Mouse (Mus musculus) heart, adult 8-10 months (tissue): Measurements from ENCODE around the gene Grin2a. TPM values are rescaled to one million over a fixed set of nuclear protein-coding genes. Genes with fewer than 3 reads are reported as not detected.
A peak's percentile ranks its signal among the peaks of the same experiment; 100 is the strongest.

Experiments used
- DNase-seq: peaks from one replicate; pipeline ENCODE4 v3.0.0; 2022; ENCODE audit warnings: low spot score
- total RNA-seq, 4 experiments: library from RNA; stranded (reverse); gene quantifications; 2 replicates each; pipeline ENCODE4 v1.2.4; 2022

The Grin2a gene
- total RNA-seq, 4 experiments from 2014 or later: 0.19 to 0.66 (median 0.38) TPM

DNA sequence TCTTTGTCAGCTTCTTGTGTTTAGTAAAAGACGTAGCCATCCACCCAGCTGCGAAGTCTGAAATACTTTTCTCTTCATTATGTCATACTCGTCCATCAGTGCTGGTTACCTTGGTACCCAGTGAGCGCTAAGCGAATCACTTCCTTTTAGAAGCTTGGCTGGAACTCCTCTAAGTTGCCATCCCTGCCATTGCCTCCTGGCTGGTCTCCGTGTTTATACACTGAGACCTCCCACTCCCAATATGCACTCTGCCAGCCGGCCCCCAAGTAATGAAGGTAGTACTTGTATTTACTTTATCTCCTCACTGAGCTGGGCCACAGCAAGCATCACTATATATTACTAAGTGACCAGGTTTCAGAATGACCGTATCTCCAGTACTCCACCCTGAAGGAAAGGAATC is 242.8 kb downstream of the Grin2a start:
- DNase-seq: no peak

DNA sequence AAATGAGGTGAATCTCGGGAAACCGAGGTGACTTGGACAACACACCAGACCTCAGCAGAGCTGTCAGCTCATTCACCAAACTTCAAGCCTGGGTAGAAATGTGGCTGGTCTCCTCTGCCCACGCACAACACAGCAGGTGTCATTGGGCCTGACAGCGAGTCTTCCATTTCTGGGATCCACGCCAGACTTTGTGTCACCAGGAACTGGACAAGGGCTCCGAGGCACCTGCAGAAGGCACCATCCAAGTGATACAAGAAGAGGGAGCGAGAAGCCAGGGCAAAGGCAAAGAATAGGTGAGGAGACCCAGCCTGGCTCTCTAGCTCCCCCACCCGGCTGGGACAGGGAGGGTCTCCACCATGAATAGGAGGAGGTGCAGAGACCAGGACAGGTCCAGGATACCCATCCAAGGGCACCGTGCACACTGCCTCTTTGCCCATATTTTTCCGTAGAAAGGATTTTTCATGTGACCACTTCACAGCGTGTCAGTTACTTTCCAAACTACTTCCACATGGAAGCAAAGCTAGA is 244.3 kb downstream of the Grin2a start:
- DNase-seq: no peak

DNA sequence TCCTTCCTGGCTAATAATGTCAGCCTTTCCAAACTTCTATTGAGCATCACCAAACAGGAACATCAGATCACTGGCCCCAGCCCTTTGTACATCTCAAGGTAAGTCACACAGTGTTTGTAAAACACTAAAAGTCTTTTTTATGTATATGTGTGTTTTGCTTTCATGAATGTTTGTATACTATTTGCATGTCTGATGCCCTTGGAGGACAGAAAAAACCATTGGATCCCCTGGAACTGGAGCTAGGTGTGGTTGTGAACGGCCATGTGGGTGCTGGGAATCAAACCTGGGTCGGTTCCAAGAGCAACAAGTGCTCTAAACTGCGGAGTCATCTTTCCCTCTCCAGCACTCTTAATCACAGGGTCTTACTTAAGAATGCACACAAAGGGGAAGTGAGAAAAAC is 245.7 kb downstream of the Grin2a start:
- no peak for DNase-seq

DNA sequence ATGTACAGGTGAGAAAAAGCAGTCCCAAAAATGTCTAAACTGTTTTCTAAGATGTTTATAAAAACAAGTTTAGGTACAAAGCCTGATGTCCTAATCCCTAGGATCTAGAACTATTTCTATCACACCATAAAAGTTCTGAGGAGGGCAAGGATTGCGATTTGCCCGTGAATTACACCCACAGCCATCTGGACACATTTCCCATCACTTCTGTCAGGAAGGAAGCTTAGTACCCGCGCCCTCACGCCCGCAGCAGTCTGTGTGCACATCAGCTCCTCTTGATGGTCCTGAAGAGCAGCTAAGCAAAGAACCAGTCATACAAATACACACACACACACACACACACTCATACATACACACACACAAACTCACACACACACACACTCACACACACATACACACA is 252.9 kb downstream of the Grin2a start:
- no peak for DNase-seq

DNA sequence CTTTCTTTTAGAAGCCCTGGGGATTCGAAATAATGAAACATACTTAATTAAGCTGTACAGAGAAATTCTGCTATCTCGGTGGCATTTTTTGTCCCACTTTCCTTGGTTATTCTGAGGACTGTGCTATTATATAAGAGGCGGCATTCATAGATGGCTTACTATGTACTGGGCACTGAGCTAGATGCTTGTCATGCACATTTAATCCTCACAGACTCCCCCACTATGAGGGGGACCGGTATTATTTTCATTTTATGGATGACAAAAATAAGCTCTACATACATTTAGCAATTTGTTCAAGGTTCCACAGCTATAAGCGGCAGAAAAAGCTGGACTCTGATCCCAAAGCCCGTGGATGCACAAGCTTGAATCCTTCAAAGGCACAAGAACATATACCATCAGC is 256.7 kb downstream of the Grin2a start:
- DNase-seq: no peak

DNA sequence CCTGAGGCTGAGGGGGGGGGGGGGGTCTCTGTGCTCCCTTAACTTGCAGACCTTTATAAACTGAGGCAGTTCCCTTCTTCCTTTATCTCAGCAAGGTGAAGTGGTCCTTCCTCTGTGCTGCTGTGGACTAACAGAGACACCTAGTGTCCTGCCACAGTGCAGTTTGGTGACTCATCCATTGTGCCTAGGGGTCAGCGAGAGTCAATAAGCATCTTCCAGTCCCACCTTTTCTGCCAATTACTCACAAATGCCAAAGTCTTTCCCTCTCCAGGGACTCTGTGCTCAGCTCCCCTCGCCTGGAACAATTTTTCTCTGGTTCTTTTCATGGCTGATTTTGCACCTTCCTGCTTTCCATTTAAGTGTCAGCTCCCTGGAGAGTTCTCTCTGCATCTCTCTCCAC is 258.2 kb downstream of the Grin2a start:
- no peak for DNase-seq

DNA sequence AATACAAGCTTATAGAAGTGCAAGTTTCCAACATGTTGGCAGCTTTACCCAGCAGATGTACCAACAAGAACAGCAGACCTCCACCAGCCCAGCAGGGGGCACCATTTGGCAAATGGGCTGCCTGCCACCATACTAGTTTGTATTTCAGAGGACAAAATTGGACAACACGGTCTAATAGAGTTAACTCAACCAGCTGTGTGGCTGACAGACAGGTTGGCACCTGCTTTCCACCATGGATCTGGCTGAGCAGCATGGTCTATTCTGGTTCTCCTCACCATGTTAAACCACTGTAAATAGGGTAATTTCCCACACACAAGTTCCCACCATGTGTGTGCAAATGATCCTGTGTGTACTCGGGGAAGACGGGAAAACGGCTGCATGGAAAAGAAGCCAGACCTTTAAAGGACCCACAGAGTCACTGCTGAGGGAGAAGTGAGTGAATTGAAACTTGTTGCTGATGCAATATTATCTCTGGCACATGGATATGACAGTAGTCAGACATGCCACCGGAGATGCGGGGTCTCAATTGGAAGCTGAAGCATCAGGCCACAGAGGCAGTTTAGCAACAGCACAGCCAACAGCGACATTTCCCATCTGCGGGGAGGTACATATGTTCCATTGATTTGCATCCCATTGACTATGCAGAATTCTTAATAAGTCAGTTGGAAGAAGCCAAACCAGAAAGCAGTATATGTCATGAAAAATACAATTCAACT is 259.8 kb downstream of the Grin2a start:
- DNase-seq: no peak

DNA sequence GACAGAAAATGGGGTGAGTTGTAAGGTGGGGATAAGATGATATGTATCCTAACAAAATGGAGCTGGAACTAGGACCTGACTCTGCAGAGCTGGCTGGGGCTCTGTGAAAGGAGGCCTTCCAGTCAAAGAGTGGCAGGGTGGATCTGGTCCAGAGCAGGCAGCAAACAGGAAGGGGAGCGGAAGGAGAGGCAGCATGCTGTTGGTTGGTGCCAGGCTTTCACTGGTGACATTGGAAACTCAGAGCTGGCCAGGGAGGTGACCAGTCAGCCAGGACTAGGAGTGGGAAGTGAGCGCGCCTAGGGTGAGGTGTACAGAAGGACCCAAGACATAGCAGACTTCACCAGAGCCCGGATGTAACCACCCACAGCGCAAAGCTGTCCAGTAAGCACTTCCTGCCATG is 267.8 kb downstream of the Grin2a start:
- DNase-seq: no peak

DNA sequence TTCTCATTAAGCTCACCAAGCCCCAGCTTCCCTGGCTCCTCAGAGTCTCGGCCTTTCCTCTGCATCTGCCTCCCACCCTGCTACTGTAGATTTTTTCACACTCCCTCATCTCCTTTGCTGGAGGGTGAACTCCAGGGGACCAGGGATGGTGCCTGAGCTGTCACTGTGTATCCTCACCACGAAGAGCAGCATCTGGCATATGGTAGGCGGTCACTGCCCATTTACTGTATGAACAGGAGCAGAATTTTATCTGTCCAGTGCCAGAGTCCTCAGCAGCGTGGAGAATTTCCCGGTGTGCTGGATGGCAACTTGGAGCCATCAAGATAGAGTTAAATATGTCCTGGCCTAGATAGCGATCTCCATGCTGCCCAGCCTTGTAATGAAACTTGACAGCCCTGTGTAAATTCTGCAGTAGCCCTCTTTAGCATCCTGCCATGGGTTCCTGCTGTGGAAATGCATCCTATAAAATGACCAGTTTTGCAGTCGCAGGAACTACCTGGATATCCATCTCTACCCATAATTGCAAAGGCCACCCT is 269.7 kb downstream of the Grin2a start:
- DNase-seq: no peak

DNA sequence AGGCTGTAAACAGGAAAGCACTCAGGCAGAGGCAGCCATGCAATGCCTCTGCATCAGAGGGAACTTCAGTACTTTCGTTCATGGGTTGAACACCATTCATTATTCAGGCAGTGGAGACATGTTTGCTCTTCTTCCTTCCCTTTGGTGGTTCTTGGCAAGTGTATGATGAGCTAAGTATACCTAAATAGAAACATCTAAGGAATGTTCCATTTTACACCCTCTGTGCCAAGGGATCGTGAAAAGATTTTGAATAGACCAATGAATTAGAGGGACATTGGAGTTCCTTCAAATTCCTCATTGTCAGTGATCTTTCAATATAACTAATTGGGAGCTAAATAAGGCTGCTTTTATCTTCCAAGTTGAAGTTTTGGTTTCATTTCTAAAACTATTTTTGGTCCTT is 284.0 kb downstream of the Grin2a start:
- DNase-seq: no peak

DNA sequence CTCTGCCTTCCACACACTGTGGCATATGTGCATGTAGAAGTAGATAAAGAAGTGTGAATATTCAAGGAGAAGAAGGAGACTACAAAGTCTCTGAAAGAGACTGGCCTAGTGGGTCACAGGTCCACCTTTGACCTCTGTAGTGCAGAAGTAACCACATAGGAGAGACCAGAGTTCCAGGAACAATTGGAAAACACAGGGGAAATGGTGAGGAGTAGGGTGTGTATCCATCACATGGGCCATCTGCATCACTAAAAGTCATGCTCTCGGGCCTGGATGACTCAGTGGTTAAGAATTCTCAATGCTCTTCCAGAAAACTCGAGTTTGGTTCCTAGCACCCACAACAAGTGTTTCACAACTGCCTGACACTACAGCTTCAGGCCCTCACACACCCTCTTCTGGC is 285.4 kb downstream of the Grin2a start:
- no peak for DNase-seq

DNA sequence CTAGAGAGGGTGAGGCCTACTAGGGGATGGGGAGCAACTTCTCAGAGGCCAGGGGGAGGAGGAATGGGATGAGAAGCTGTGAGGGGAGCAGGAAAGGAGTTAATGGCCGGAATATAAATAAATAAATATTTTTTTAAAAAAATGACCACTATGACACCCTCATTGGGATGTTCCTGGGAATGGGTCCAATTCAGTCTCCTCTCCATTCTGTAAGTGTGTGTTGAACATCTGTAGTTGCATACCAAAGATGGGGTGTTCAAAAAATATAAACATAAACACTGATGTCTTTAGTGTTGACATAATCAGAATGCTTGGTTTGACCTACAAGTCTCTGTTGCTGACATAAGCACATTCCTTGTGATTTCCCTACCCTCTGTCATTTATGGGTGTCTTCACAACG is 298.2 kb downstream of the Grin2a start:
- no peak for DNase-seq

DNA sequence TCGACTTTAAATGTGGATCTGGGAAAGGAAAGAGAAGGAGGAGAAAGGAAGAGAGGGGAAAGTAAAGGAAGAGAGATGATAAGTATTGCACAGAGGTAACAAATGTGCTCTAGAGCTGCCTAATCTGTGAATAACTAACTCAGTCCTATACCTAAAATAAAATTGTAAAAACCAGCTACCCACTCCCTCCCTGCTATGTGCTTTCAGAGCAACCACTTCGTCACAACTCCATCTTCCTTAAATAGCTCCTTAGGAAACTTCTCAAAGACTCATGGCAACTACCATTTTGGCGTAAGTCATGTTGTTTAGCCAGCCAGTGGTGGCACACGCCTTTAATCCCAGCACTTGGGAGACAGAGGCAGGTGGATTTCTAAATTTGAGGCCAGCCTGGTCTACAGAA is 301.3 kb downstream of the Grin2a start:
- DNase-seq: no peak

DNA sequence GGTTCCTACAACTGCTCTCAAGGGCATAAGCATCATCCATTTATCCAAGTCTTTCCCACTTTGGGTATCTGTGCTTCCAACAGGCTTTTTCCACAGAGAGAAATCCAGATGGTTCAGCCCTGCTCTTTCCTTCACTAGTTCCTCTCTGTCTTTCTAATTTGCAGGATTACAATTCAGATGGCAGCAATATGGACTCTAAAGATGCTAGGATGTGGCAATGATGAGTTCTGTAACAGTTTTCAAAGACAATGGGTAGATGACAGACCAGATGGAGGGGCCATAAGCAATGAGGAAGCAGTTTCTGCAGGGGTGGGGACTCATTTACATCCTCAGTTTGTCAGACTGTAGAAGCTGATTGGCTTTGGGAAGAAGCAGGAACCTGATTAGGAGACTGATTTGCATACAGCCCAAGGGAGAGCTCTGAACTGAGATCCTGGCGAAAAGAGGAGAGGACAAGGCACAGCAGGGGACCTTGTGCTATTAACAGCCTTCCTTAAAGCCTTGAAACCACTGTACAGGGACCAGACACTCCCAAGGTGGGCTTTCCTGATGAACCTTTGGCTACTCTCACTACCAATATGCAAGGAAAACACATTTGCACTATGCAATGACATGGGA is 306.7 kb downstream of the Grin2a start:
- DNase-seq: no peak

DNA sequence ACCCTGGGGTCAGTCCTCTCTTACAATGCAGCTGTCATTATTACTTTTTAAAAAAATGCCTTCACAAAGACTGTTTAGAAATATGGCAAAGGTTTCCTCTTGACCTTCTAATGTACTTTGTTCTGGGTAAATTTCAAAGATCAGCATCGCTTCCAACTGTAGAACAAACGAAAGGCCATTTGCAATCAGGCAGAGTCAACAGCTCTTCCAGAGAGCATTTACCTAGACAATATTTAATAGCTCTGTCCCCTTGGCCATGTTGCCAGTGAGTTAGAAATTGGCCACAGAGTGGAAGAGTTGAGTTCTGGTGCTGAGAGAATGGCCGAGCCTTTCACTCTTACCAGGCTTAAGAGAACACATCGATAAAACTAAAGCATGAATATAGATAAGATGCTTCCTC is 314.8 kb downstream of the Grin2a start:
- DNase-seq: no peak

DNA sequence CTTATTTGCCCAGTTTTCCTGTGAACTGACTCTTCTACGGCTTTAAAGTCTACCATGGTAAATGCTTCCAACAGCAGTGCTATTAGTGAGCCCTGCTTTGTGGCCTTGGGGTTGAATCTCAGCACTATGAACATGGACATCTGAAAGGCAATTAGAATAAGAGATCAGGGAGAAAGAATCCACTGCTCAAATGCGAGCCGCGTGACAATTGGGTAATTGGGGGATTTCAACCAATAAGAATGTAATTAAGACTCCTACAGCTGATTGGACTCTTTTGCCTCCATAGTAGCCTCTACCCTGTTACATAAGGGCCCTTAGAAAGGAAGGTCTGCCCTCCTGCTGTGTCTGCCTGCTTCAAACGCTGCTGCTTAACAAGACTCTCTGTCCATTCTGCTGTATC is 315.4 kb downstream of the Grin2a start:
- no peak for DNase-seq

DNA sequence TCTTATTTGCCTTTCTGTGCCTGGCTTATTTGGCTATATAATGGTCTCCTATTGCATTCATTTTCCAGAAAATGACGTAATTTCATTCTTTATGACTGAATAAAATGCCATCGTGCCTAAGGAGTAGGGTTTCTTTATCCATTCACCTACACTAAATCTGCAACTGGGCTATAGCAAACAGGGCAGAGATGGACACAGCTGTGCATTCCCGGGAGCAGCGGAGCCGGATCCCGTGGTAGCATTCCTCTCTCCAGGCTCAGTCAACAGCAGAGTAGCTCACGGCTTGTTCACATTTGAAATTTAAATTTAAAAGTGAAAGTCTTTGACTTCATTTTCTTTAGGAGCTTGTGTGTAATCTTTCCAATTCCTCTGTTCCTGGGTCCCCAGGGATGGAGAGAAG is 316.6 kb downstream of the Grin2a start:
- DNase-seq: no peak

DNA sequence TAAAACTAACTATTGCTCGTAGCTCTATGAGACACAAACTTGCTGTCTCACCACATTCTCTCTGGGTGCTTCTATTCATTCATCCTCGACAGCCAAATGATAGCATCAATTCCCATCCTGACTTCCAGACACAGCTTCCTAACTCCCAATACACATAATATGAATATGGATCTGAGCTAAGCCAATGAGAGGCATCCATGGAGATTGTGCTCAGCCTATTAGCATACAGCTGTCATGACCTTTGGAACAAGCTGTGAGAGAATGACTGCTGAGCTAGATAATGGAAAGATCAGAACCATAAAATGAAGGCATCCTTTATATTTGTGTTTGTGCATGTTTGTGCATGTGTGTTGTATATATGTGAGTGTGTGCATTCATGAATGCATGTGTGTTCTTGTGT is 323.0 kb downstream of the Grin2a start:
- no peak for DNase-seq

DNA sequence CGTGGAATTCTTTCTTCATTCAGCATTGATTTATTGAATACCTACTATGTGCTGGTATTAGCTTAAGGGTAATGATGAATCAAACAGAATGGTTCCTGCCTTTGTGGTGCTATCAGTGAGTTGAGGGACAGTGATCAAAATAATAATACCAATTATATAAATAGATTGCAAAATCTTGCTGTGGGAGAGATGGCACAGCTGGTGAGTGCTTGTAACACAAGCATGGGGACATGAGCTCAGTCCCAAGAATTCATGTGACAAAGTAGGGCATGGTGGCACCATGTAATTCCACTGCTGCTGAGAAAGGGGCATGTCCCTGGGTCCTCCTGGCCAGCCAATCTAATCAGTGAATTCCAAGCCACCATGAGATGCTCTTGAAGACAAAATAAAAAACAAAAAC is 324.1 kb downstream of the Grin2a start:
- no peak for DNase-seq

DNA sequence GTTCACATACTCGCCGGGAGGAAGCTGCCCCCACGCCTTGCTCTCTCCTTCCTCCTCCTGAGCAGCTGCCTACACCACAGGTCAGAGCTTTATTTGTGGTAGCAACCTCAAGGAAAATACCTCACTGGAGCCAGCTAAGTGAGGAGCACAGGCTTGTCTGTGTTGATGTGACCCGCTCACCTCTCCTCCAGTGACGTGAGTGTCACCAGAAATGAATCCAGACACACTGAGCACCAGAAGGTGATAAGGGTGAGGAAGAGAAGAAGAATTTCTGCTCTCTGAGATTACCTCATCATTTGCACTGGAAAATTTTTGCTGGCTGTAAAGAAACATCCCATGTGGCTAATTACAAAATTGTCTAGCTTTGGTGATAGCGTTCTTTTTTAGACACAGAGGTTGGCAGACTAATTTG is 324.6 kb downstream of the Grin2a start:
- peak; percentile 1 for DNase-seq

DNA sequence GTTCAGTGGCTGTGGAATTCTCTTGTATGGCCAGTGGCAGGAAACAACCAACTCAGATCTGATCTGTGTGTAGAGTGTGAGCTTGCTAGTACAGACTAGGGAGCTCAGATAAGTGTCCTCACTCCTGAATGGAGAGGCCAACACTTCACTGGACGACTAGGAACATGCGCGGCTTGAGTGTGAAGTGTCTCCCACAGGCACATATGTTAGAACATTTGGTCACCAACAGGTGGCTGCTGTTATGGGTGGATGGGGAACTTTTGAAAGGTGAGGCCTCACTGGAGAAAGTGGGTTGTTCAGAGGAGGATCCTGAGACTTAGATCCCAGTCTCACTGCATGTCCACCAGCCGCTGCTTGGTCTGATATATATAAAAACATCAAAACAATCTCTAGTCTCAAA is 329.5 kb downstream of the Grin2a start:
- DNase-seq: no peak

DNA sequence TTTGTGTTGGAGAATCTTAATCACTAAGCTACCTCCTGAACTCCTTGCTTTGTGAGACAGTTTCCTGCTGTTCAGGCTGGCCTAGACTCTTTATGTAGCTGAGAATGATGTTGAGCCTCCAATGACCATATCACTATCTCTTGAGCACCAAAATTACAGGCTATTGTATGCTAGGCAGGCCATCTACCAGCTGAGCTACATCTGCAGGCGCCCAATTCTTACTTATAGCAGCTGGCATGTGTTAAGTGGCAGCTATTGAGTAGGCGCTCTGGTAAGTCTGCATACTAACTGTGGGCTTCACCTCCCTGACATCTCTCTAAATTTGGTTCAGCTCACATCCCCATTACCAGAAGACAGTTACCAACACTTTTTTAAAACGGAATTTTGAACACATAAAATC is 331.3 kb downstream of the Grin2a start:
- no peak for DNase-seq

DNA sequence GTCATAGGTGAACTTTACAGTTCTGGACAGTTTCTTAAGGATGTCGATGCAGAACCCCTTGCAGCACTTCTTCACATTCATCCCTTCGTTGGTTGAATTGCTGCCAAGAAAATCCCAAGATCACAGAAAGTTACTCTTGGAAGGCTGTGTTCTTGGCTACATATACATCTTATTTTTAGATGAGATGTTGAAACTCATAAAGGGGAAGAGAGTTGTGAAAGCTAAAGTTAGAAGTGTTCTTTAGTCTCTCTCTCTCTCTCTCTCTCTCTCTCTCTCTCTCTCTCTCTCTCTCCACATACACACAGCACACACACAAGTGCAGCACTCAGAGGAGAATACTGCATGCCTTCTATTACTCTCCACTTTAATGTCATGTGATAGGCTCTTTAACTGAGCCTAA is 331.9 kb downstream of the Grin2a start:
- DNase-seq: no peak
